Mouse (Mus musculus): ENCODE results near the gene Dars2. TPM values are rescaled to one million over a fixed set of nuclear protein-coding genes. Genes with fewer than 3 reads are reported as not detected.
"Not testable (repeated sequence)": the region's sequence is repeated elsewhere in the genome, so short reads cannot be mapped to it uniquely, and the experiment has no call there.

The Dars2 gene
- total RNA-seq, 4 experiments from 2014 or later = 21.1 to 29.2 (median 28.1) TPM

GRCm38 (mm10) chr1:161035786-161036404 lies 34.6 kb downstream of the Dars2 start:
- DNase-seq (ENCODE audit: low spot score in 2 of 2) = no peak

- peak in 1 of 2 experiments; percentile 55 for DNase-seq (ENCODE audit: low spot score in 2 of 2)
These were observed 35.1 kb downstream of the Dars2 start for GRCm38 (mm10) chr1:161035281-161035785.

GRCm38 (mm10) chr1:161034435-161035280 lies 35.8 kb downstream of the Dars2 start, which contains the start of gene Zbtb37:
Gene Zbtb37, minus strand, starts transcription at chr1:161034849.
- DNase-seq (ENCODE audit: low spot score in 2 of 2) = peak; percentile 97 to 98

- DNase-seq (ENCODE audit: low spot score in 2 of 2) = no peak
These were observed 36.5 kb downstream of the Dars2 start for GRCm38 (mm10) chr1:161033856-161034434.

GRCm38 (mm10) chr1:161032345-161032744 lies 38.1 kb downstream of the Dars2 start:
- DNase-seq (ENCODE audit: low spot score in 2 of 2) = no peak

- DNase-seq (ENCODE audit: low spot score in 2 of 2) = no peak
These were observed 38.6 kb downstream of the Dars2 start for GRCm38 (mm10) chr1:161031881-161032280.

- DNase-seq (ENCODE audit: low spot score in 2 of 2) = no peak
These were observed 40.4 kb downstream of the Dars2 start for GRCm38 (mm10) chr1:161030058-161030457.

GRCm38 (mm10) chr1:161028427-161028826 lies 42.0 kb downstream of the Dars2 start:
- DNase-seq (ENCODE audit: low spot score in 2 of 2) = not testable (repeated sequence)

GRCm38 (mm10) chr1:161027196-161027595 lies 43.3 kb downstream of the Dars2 start:
- no peak for DNase-seq (ENCODE audit: low spot score in 2 of 2)

GRCm38 (mm10) chr1:161025410-161026210 lies 44.8 kb downstream of the Dars2 start:
- DNase-seq (ENCODE audit: low spot score in 2 of 2) = no peak

GRCm38 (mm10) chr1:161020051-161020450 lies 50.4 kb downstream of the Dars2 start:
- DNase-seq (ENCODE audit: low spot score in 2 of 2) = no peak

- no peak for DNase-seq (ENCODE audit: low spot score in 2 of 2)
These were observed 54.1 kb downstream of the Dars2 start for GRCm38 (mm10) chr1:161016378-161016777.

- no peak for DNase-seq (ENCODE audit: low spot score in 2 of 2)
These were observed 60.0 kb downstream of the Dars2 start for GRCm38 (mm10) chr1:161010436-161010835.

- DNase-seq (ENCODE audit: low spot score in 2 of 2) = no peak
These were observed 62.4 kb downstream of the Dars2 start for GRCm38 (mm10) chr1:161008038-161008437.

GRCm38 (mm10) chr1:161006471-161006870 lies 64.0 kb downstream of the Dars2 start:
- no peak for DNase-seq (ENCODE audit: low spot score in 2 of 2)

- no peak for DNase-seq (ENCODE audit: low spot score in 2 of 2)
These were observed 64.9 kb downstream of the Dars2 start for GRCm38 (mm10) chr1:161005526-161005925.

GRCm38 (mm10) chr1:161004942-161005341 lies 65.5 kb downstream of the Dars2 start:
- no peak for DNase-seq (ENCODE audit: low spot score in 2 of 2)

GRCm38 (mm10) chr1:160993851-160994250 lies 76.6 kb downstream of the Dars2 start:
- no peak for DNase-seq (ENCODE audit: low spot score in 2 of 2)

Measured in layer of hippocampus, adult 8-10 months (tissue).